Mouse (Mus musculus): Measurements from ENCODE around the gene Cyp2c65.

Gene Cyp2c65

GRCm38 (mm10) chr19:39060719-39061118, at the start of gene Cyp2c65:
Cyp2c65 (plus strand) TSS chr19:39061015.
- no peak for DNase-seq

GRCm38 (mm10) chr19:39057928-39058327, 2.9 kb upstream of the Cyp2c65 start:
- no peak for DNase-seq

DNA sequence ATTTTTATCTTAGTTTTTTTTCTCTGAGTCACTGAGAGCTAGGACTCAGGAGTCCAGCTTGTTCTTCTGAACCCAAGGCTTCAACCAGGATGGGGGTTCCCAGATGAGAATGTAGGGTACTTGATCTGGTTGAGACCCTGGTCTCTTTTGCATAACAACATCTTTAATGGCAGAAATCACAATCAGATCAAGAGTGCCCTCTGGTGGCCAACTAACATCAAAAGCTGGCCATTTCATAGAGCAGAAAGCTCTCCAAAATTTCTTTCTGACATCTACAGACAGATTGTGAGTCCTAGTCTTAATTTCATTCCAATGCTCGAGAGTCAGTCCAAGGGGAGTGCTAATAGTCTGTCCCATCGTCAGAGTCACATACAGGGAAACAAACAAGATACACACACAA, 38.0 kb downstream of the Cyp2c65 start:
- peak; percentile 30 for DNase-seq

GRCm38 (mm10) chr19:39113644-39114043, 52.8 kb downstream of the Cyp2c65 start, which contains the start of gene Cyp2c66:
Cyp2c66 (plus strand) TSS chr19:39113898.
- no peak for DNase-seq

Data from thymus, postnatal 4 days (tissue).